Mouse (Mus musculus): ENCODE results near the gene Abraxas2. TPM values are rescaled to one million over a fixed set of nuclear protein-coding genes. Genes with fewer than 3 reads are reported as not detected.

The Abraxas2 gene
- polyA plus RNA-seq, 1 experiment from 2014 or later: 34.6 TPM

DNA sequence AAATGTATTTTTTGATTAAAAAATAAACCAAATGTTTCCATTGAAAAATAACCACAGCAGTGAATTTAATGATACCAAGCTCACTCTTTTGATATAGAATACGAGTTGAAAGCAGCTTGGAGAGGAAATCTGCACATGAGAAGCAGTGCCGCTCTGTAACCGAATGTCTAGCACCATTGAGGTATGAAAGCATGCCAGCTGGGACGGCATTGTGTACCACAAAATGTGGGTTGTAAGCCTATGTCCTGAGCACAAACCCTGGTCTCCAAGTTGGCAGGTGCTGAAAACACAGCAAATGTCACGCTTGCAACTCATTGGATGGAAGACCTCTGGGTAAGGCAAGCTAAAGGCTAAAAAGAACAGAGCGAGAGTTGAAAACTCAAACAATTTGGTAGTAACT is 42.0 kb upstream of the Abraxas2 start:
- ATAC-seq (ENCODE audit: insufficient read depth, low FRiP score, low read depth): no peak
- Histone ChIP-seq H3K4me1 (no peaks in the 10 kb centered on the region), H3K36me3 (no peaks in the 10 kb centered on the region), H3K9ac (no peak overlapping the region), H3K27me3 (replicated peaks) (no peaks in the 10 kb centered on the region), H3K4me2 (no peak overlapping the region), H3K4me3 (replicated peaks) (no peak overlapping the region), H3K27ac (no peak overlapping the region), H3K9me3 (no peaks in the 10 kb centered on the region)
- WGBS: 94% methylated on average over 6 of the region's 6 CpGs

DNA sequence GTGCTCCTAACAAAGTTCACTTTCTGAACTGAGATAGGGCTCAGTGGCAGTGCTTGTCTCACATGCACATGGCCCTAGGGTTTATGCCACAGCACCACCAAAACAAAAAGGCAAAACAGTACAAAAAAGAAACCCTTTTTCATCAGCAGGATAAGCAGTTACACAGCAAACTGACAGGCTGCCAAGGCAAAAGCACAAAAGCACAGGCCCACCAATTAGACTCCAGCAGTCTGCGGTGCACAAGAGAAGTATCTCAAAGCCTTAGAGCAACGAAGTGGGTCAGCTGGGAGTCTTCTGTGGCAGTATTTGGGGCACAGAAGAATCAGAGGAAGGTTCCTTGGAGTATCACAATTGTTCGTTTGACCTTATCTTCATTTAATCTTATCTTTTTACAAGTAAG is 38.3 kb upstream of the Abraxas2 start:
- no peaks in the 10 kb centered on the region for H3K9me3 ChIP-seq
- no peak for ATAC-seq (ENCODE audit: insufficient read depth, low FRiP score, low read depth)
- H3K9ac ChIP-seq: no peak overlapping the region
- no peak overlapping the region for H3K4me3 ChIP-seq (replicated peaks)
- WGBS: 80% methylated on average over 3 of the region's 3 CpGs
- no peak overlapping the region for H3K4me2 ChIP-seq
- no peaks in the 10 kb centered on the region for H3K4me1 ChIP-seq
- no peak overlapping the region for H3K27ac ChIP-seq
- no peaks in the 10 kb centered on the region for H3K27me3 ChIP-seq (replicated peaks)
- H3K36me3 ChIP-seq: peaks cover 4% of the 10 kb centered on the region; the same call in 1 of the 2 replicates

DNA sequence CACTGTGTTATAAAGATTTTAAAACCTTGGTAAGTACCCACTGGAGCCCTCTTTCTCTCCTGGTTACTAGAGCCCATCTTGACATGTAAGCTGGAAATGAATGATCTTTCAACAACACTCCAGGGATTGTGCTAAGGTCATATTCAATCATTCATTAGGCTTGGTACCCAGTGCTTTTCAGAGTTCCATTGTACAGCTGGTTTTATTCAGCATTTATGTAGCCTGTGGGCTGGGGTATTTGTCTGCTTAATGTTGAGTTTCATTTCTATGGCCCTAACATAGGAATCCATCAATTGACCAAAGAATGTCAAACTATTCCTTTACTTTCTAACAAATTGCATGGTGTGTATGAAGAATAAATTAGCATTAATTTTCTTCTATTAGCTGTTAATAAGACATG is 35.2 kb upstream of the Abraxas2 start:
- ATAC-seq (ENCODE audit: insufficient read depth, low FRiP score, low read depth): no peak
- Histone ChIP-seq H3K9me3 (no peaks in the 10 kb centered on the region), H3K36me3 (peaks cover 10% of the 10 kb centered on the region; the same call in 1 of the 2 replicates), H3K27me3 (replicated peaks) (no peaks in the 10 kb centered on the region), H3K4me1 (no peaks in the 10 kb centered on the region), H3K4me2 (no peak overlapping the region), H3K4me3 (replicated peaks) (no peak overlapping the region), H3K9ac (no peak overlapping the region), H3K27ac (no peak overlapping the region)

DNA sequence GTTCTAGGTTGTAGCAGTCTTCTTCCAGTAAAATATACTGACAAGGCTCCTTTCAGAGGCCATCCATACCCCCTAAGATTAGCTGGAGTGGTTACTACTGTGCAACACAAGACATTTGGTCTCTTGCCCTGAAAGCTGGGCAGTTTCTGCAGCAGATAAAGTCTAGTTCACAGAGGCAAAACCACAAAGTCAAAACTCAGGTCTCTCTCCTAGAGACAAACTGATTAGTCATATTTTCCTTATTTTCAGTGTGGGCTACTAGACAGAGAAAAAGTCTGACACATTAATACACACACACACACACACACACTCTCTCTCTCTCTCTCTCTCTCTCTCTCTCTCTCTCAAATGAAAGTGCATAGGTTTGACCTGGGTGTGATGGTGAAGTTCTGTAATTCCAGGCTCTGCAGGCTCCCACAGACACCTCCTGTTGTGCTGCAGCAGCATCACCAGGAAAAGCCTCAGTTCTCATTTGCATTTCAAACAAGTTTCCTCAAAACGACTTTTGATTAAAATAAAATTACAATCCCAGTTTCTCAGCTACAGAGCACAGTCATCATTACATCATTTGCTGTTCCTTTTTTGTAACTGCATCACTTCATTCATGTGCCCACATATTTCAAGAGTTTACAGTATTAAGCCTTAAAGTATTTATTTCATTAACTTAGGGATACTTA is 34.5 kb upstream of the Abraxas2 start:
- H3K4me1 ChIP-seq: no peaks in the 10 kb centered on the region
- peaks cover 10% of the 10 kb centered on the region; the same call in 1 of the 2 replicates for H3K36me3 ChIP-seq
- no peaks in the 10 kb centered on the region for H3K27me3 ChIP-seq (replicated peaks)
- WGBS: 11% methylated on average over 1 of the region's 1 CpGs
- no peak overlapping the region for H3K4me3 ChIP-seq (replicated peaks)
- no peak overlapping the region for H3K4me2 ChIP-seq
- no peak for ATAC-seq (ENCODE audit: insufficient read depth, low FRiP score, low read depth)
- no peaks in the 10 kb centered on the region for H3K9me3 ChIP-seq
- no peak overlapping the region for H3K9ac ChIP-seq
- no peak overlapping the region for H3K27ac ChIP-seq

DNA sequence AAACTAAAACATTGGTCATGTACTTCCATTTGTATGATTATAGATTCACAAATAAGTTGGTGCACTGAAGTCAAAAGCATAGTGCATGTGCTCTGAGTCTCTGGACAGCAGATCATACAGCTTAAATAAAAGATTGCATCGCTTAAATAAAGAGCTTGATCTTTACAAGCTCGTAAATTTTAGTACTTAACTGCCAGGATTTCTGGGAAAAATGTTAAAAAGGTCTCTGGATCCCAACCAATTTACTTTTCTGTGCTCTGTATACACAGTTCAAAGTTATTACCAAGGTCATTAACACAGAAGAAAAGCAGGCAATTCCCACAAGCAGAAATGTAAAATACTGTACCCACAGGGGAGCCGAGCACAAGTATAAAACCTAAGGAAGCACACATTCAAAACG is 28.1 kb upstream of the Abraxas2 start:
- Histone ChIP-seq H3K27me3 (replicated peaks) (no peaks in the 10 kb centered on the region), H3K4me2 (no peak overlapping the region), H3K36me3 (peaks cover 13% of the 10 kb centered on the region), H3K9me3 (no peaks in the 10 kb centered on the region), H3K4me1 (no peaks in the 10 kb centered on the region), H3K27ac (no peak overlapping the region), H3K4me3 (replicated peaks) (no peak overlapping the region), H3K9ac (no peak overlapping the region)
- WGBS: 76% methylated on average over 4 of the region's 4 CpGs
- no peak for ATAC-seq (ENCODE audit: insufficient read depth, low FRiP score, low read depth)

DNA sequence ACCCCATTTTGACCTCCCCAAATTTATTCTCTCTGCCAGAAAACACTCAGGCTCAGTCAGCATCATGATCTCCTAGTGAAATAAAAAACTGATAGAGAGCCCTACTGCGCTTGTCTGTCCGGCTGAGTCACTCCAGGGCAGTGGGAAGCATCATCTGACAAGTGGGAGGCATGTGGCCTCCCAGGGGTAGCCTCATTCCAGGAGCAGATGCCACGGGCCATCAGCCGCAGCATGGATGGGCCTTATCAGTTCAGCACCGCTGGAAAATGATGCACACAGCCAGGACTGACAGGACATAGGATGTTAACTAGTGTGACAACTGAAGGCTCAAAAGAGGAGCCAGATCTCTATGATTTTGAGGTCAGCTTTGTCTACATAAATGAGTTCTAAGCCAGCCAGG is 17.7 kb upstream of the Abraxas2 start:
- no peaks in the 10 kb centered on the region for H3K9me3 ChIP-seq
- 0 out of 2 replicates have a peak, but pooled peaks cover 3% of the 10 kb centered on the region for H3K36me3 ChIP-seq
- H3K27ac ChIP-seq: no peak overlapping the region
- H3K9ac ChIP-seq: no peak overlapping the region
- no peak overlapping the region for H3K4me2 ChIP-seq
- ATAC-seq (ENCODE audit: insufficient read depth, low FRiP score, low read depth): no peak
- H3K27me3 ChIP-seq (replicated peaks): no peaks in the 10 kb centered on the region
- no peak overlapping the region for H3K4me3 ChIP-seq (replicated peaks)
- 79% methylated on average over 5 of the region's 5 CpGs for WGBS
- no peaks in the 10 kb centered on the region for H3K4me1 ChIP-seq

DNA sequence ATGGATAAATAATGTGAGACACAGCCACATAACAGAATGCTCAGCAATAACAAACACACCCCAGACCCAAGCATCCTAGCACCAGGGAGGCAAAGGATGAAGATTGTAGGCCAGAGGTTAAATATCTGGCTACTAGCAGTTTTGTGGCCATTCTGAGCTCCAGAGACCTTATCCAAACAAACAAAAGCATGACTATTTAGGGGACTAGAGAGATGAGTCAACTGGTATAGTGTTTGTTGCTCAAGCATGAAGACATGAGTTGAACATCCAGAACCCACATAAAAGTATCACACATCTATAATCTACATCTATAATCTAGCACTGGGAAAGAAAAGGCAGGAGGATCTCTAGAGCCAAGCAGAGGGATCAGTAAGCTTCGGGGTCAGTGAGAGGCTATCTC is 16.6 kb upstream of the Abraxas2 start:
- H3K27me3 ChIP-seq (replicated peaks): no peaks in the 10 kb centered on the region
- H3K36me3 ChIP-seq: 0 out of 2 replicates have a peak, but pooled peaks cover 3% of the 10 kb centered on the region
- ATAC-seq (ENCODE audit: insufficient read depth, low FRiP score, low read depth): no peak
- H3K4me3 ChIP-seq (replicated peaks): no peak overlapping the region
- no peaks in the 10 kb centered on the region for H3K4me1 ChIP-seq
- 94% methylated on average over 1 of the region's 1 CpGs for WGBS
- no peak overlapping the region for H3K27ac ChIP-seq
- no peak overlapping the region for H3K9ac ChIP-seq
- no peaks in the 10 kb centered on the region for H3K9me3 ChIP-seq
- H3K4me2 ChIP-seq: no peak overlapping the region

DNA sequence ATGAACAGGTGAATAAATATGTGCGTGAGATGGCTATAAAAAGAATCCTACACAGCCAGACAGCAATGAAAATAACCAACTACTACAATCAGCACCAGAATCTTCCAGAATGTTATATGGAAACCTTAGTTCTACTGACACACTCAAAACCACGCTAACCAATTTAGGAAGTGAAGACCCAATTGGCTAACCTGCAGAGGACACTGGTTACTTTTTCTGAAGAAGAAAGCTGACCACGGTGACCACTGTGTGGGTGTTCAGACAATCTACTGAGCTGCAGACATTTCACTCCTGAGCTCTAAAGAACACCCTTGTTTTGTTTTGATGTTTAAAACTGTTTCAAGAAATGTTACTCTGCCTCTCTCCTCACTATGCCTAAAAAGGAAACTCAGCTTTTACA is 15.9 kb upstream of the Abraxas2 start:
- Histone ChIP-seq H3K9me3 (no peaks in the 10 kb centered on the region), H3K4me1 (no peaks in the 10 kb centered on the region), H3K27me3 (replicated peaks) (no peaks in the 10 kb centered on the region), H3K4me3 (replicated peaks) (no peak overlapping the region), H3K27ac (no peak overlapping the region), H3K9ac (no peak overlapping the region), H3K36me3 (0 out of 2 replicates have a peak, but pooled peaks cover 3% of the 10 kb centered on the region), H3K4me2 (no peak overlapping the region)
- ATAC-seq (ENCODE audit: insufficient read depth, low FRiP score, low read depth): no peak
- WGBS: 89% methylated on average over 3 of the region's 3 CpGs

DNA sequence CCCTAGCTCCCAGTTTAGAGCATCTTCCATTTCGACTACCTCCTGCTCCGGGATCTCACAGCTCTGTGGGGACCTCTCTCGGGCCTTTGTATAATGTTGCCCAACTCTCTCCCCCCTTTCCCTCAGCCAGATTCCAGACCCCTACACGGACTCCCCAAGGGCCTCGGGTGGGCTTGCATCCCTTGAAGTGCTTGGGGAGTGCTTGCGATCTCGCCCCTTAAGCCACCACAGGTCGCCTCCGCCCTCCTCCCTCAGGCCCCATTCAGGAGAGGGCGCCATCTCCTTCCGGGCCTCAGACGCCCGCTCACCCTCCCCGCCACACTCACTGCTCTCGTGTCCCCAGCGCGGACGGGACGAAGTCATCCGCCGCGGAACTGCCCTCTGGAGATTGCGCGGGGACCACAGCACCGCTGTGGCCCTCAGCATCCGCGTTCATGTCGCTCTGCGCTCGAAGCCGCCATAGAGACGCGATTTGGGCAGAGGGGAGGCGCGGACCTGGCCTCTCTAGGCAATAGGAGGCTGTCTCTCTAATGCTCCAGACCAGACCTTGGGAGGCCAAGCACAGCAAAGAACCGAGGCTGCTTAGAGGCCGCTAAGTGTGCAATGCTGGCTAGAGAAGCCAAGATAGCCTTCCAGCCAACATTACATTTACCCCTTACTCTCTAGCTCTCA is 6.7 kb upstream of the Abraxas2 start, which contains the start of gene Eef1akmt2:
Gene Eef1akmt2, minus strand, starts transcription at position 501 of the 672 bp plus-strand sequence.
- Histone ChIP-seq H3K9me3 (no peaks in the 10 kb centered on the region), H3K27me3 (replicated peaks) (no peaks in the 10 kb centered on the region), H3K36me3 (peaks cover 13% of the 10 kb centered on the region; the same call in 1 of the 2 replicates), H3K4me2 (peak within 1 kb of the TSS; percentile 59), H3K4me1 (no peaks in the 10 kb centered on the region), H3K27ac (peak within 1 kb of the TSS; percentile 96), H3K9ac (peak within 1 kb of the TSS; percentile 82), H3K4me3 (replicated peaks) (peak within 1 kb of the TSS; percentile 77)
- under 1% methylated on average over 37 of the region's 37 CpGs for WGBS
- ATAC-seq (ENCODE audit: insufficient read depth, low FRiP score, low read depth): peak; percentile 93

DNA sequence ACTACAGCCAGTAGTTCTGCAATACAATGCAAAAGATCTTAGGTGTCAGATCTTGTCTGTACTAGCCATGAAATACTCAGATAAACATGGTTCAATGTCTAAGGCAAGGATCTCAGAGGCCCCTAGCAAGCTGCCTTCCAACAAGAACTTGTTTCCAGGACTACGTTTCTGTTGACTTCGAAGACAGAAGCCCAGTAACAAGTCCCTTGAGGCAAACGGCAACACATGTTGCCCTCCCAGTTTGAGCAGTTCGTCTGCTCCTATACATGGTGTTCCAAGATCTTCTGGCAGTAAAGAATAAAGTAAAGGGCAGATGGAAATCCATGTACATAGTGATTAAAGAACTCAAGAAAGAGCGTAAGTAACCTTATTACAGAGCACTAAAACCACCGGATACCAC is 5.7 kb upstream of the Abraxas2 start:
- Histone ChIP-seq H3K9ac (no peak overlapping the region), H3K9me3 (no peaks in the 10 kb centered on the region), H3K27ac (no peak overlapping the region), H3K4me2 (no peak overlapping the region), H3K4me1 (no peaks in the 10 kb centered on the region), H3K4me3 (replicated peaks) (no peak overlapping the region), H3K36me3 (peaks cover 13% of the 10 kb centered on the region; the same call in 1 of the 2 replicates), H3K27me3 (replicated peaks) (no peaks in the 10 kb centered on the region)
- no peak for ATAC-seq (ENCODE audit: insufficient read depth, low FRiP score, low read depth)
- 83% methylated on average over 6 of the region's 6 CpGs for WGBS

DNA sequence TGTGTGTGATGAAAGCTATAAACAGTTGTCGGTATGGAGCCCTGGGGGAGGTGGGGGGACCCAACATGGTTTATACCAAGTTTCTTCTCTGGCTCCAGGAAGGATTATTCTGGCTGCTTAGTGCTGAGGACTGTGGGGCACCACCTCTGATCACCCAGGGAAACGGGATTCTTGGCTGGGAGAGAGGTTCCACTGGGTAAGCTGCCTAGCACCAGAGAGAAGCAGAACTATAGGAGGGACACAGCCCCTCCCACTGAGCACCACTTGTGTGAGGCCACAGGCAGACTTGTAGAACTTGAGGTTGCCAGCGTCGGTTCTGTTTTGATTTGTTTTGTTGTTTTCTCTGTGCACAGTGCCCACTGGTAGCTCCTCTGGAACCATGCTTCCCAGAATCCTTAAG is 5.1 kb upstream of the Abraxas2 start:
- no peaks in the 10 kb centered on the region for H3K4me1 ChIP-seq
- H3K27me3 ChIP-seq (replicated peaks): no peaks in the 10 kb centered on the region
- H3K4me2 ChIP-seq: no peak overlapping the region
- 63% methylated on average over 4 of the region's 4 CpGs for WGBS
- H3K36me3 ChIP-seq: peaks cover 9% of the 10 kb centered on the region; the same call in 1 of the 2 replicates
- H3K9me3 ChIP-seq: no peaks in the 10 kb centered on the region
- no peak overlapping the region for H3K27ac ChIP-seq
- no peak for ATAC-seq (ENCODE audit: insufficient read depth, low FRiP score, low read depth)
- H3K9ac ChIP-seq: no peak overlapping the region
- no peak overlapping the region for H3K4me3 ChIP-seq (replicated peaks)

DNA sequence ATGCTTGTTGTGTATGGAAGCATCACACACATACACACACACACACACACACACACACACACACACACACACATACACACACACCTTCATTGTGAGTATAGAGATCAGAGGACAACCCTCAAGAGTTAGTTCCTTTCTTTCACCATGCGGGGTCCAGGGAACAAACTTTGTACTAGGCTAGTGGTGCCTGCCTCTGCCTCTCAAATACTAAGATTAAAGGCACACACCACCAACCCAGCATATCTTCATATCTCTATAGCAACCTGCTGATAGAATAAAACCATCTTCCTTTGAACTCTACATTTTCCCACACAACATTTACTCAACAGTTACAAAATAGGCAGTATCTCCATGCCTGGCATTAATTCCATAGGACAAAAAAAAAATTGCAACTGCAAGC is 2.9 kb upstream of the Abraxas2 start:
- WGBS: 88% methylated on average over 1 of the region's 1 CpGs
- Histone ChIP-seq H3K27ac (no peak overlapping the region), H3K27me3 (replicated peaks) (no peaks in the 10 kb centered on the region), H3K4me2 (no peak overlapping the region), H3K9ac (no peak overlapping the region), H3K4me1 (0 out of 2 replicates have a peak, but pooled peaks cover 7% of the 10 kb centered on the region), H3K4me3 (replicated peaks) (no peak overlapping the region), H3K36me3 (no peaks in the 10 kb centered on the region), H3K9me3 (no peaks in the 10 kb centered on the region)
- ATAC-seq (ENCODE audit: insufficient read depth, low FRiP score, low read depth): no peak
